Mouse (Mus musculus) kidney, postnatal 14 days (tissue): ENCODE measurements at regions not wholly inside any gene's neighbourhood (a gene's known extent, or its start where the extent isn't known, plus 50 kb on each side); places are given as distances from the start of the nearest gene placed in this dataset.

Experiments
- DNase-seq: peaks from one replicate; pipeline ENCODE4 v3.0.0; 2022; ENCODE audit warnings: mixed read lengths

GRCm38 (mm10) chr1:33271437-33272145, 398.0 kb downstream of the Prim2 start:
- DNase-seq, result peak; percentile 4

GRCm38 (mm10) chr1:33269162-33269561, 400.4 kb downstream of the Prim2 start:
- no peak for DNase-seq

GRCm38 (mm10) chr1:33265731-33266415, 403.7 kb downstream of the Prim2 start:
- DNase-seq, result no peak

GRCm38 (mm10) chr1:33249474-33249873, 420.1 kb downstream of the Prim2 start:
- no peak for DNase-seq

DNA sequence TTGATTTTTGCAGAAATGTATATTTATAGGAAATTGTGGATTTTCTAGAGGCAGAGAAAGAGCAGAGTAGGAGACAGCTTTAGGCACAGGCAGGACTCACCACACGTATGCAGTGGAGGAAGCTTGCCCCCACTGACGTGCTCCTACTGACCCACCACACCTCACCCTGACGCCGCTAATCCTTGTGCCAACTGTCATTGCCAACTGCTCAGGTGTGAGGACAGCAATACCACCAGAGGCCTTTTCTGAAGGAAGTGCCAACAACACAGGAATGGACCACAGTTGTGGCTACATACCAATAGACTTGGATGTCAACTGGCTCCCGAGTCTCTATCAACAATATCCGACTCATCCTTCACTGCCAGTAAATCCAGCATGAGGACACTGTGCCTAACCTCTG, 422.5 kb downstream of the Prim2 start:
- no peak for DNase-seq

GRCm38 (mm10) chr1:33245186-33245585, 424.4 kb downstream of the Prim2 start:
- no peak for DNase-seq

DNA sequence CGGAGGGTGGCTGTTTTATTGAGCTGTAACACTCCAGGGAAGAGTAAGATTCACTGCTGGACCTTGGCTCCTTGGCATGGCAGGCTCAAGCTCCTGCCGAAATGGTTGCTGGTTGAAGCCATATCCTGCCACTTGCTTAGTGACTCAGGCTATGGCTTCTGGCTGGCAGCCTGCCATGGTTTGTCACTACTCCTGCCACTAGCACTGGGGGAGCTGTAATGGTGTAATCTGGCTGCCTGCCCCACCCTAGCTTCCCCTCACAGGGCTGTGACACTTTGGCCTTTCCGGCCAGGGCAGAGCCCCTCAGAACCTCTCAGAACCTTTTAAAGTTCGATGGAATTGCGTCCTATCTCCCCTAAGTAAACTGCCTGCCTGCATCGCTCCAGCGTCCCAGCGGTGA, 424.9 kb downstream of the Prim2 start:
- peak; percentile 11 for DNase-seq

DNA sequence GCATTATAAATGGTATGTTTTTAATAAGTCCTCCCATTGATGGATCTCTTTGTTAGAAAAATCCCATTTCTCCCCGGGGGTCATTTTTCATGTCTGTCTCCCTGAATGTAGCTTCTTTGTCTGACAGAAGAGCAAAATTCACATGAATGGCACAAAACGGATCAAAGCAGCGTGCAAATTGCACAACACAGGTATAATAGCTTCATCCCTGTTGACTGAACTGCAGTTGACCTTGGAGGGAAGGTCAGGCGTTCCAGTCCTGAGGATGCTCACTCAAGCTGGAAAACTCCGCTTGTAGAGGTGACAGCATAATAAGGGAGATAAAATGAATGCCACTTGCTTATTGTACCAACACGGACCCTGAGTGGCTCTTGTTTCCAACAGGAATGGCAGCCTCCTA, 446.6 kb downstream of the Prim2 start:
- no peak for DNase-seq

GRCm38 (mm10) chr1:33214815-33215214, 454.8 kb downstream of the Prim2 start:
- no peak for DNase-seq

GRCm38 (mm10) chr1:33214394-33214793, 455.2 kb downstream of the Prim2 start:
- DNase-seq, result no peak

GRCm38 (mm10) chr1:33201571-33202189, 467.9 kb downstream of the Prim2 start:
- DNase-seq, result no peak

DNA sequence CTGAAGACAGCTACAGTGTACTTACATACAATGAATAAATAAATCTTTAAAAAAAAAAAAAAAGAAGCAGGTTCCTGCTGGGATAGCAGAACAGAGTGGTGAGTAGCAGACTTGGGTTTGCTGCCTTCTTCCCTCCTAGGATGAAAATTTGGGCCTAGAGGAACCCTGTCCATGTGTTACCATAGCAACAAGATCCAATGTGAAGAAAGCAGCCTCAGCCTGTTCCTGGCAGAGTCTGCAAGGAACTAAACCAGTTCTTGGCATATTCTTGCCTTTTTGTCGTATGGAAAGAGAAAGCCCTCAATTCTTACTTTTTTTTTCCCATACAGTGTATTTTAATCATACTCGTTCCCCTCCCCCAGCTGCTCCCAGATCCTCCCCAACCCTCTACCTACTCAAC, 474.5 kb downstream of the Prim2 start:
- no peak for DNase-seq

GRCm38 (mm10) chr1:33174646-33175435, 494.8 kb downstream of the Prim2 start:
- no peak for DNase-seq

DNA sequence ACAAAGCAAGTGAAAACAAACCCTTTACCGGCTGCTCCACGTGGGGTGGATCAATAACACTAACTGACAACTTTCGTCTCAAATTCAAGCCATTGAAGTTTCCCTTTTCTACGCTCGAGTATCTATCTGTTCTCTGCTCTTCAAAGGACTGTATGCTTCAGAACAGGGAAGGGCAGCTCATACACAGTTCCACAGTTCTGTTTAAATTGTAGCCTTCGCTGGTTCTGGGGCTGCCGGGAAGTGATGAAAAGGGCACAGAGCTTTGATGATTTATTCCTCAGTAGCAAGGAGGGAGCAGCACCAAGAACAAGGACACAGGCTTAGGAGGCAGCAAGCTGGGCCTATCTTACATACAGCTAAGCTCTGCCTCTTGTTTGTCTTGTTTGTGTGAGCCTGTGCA, 532.6 kb downstream of the Prim2 start:
- DNase-seq, result no peak

DNA sequence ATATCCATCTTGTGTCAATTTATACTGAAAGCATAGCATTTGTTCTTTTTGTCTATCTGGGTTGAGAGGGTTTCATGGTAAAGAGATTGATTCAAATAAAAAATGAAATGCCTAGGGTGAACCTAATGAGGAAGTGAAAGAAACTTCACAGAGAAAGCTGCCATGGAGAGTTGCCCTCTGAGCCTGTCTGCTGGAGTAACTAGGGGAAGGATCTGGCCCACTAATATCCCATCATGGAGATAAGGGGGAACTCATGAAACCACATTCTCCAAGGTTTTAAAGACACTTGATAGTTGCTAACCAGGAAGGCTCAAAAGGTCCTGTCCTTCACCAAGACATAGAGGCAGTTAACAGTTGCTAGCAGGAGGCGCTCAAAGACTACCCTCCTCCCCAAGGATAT, 539.2 kb downstream of the Prim2 start:
- DNase-seq, result no peak

DNA sequence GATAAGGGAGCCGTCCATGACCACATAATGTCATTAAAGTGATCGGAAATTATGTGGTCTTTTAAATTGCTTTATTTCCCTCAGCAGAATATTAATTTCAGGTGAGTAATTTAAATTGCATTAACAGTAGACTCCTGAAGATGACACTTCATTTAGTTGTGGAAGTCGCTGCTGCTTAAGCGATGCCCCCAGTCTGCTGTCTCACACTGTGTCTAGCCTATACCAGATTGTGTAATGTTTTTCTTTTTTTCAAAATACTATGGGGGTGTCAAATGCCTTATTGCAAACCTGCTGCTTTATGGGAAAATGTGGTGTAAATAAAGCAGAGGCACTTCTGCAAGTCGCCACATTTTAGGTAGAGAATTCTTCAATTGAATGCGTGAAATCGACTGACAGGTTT, 544.5 kb downstream of the Prim2 start:
- DNase-seq, result no peak

DNA sequence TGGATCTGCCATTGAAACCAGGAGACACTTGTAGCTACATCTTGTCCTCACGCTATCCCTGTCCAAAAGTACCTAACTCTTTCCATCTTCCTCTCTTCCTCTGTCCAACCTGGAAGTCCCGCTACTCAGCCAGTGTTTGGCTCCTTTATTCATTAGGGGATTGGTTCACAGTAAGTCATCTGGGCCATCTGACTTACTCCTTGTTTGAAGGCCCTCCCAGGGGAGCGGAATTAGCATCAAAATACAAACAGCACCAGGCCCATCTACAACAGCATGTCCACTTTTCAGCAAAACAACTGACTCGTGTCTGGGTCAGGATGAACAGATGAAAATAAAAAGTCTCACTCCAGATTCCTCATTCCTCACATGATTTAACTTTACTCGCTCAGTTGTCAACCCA, 559.2 kb upstream of the Gm5415 start:
- DNase-seq, result no peak

GRCm38 (mm10) chr1:33104296-33104695, 557.2 kb upstream of the Gm5415 start:
- no peak for DNase-seq

GRCm38 (mm10) chr1:33098062-33098461, 551.0 kb upstream of the Gm5415 start:
- no peak for DNase-seq

- DNase-seq, result no peak
Measured at GRCm38 (mm10) chr1:33096851-33097250, 549.8 kb upstream of the Gm5415 start.

- DNase-seq, result no peak
Measured at GRCm38 (mm10) chr1:33074551-33074950, 527.5 kb upstream of the Gm5415 start.

DNA sequence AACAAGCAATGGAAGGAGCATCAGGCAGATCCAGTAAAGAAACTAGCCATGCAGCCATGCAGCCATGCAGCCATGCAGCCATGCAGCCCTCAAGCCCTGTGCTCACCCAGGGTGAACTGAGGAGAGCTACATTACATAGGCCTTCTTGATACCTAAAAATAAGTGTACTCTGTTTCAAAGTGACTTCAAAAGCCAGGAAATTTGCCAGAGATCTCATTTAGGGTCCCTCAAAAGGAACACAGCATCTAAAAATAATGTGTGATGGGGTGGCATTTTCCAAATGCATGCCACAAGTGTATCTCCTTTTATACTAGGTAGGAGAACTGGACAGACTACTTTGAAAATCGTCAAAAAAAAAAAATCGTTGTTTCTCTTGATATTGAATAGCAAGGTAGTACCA, 510.9 kb upstream of the Gm5415 start:
- DNase-seq, result no peak

GRCm38 (mm10) chr1:33044388-33044787, 497.3 kb upstream of the Gm5415 start:
- DNase-seq, result no peak
